Mouse (Mus musculus) neural tube, embryonic 13.5 days (tissue): Measurements from ENCODE around the gene Srebf1. TPM values are rescaled to one million over a fixed set of nuclear protein-coding genes. Genes with fewer than 3 reads are reported as not detected.
A peak's percentile ranks its signal among the peaks of the same experiment; 100 is the strongest.

Experiments used
- ATAC-seq: fragments of 200-750 bp; cut with Nextera tagmentation; 2 replicates; pipeline ENCODE4 v1.8.0; 2017; ENCODE audit warnings: low read depth, mild to moderate bottlenecking, moderate TSS enrichment, moderate library complexity
- H3K27ac ChIP-seq: fragments of 300-500 bp; sonication (generic); replicated peaks from 2 replicates; pipeline ENCODE4 v1.5.1; 2015; ENCODE audit warnings: moderate library complexity, mild to moderate bottlenecking, inconsistent platforms
- H3K27me3 ChIP-seq: fragments of 300-500 bp; sonication (generic); 2 replicates; pipeline ENCODE4 v1.6.1; 2015; ENCODE audit warnings: mild to moderate bottlenecking, inconsistent platforms
- H3K36me3 ChIP-seq: fragments of 300-500 bp; sonication (generic); 2 replicates; pipeline ENCODE4 v1.6.1; 2015; ENCODE audit warnings: mild to moderate bottlenecking, inconsistent platforms
- H3K4me1 ChIP-seq: fragments of 300-500 bp; sonication (generic); replicated peaks from 2 replicates; pipeline ENCODE4 v1.6.1; 2015; ENCODE audit warnings: inconsistent platforms
- H3K4me2 ChIP-seq: fragments of 300-500 bp; sonication (generic); 2 replicates; pipeline ENCODE4 v1.6.1; 2015; ENCODE audit warnings: inconsistent platforms, mild to moderate bottlenecking, moderate library complexity
- H3K4me3 ChIP-seq: fragments of 300-500 bp; sonication (generic); 2 replicates; pipeline ENCODE4 v1.5.1; 2015; ENCODE audit warnings: mild to moderate bottlenecking, inconsistent platforms
- H3K9ac ChIP-seq: fragments of 300-500 bp; sonication (generic); 2 replicates; pipeline ENCODE4 v1.6.1; 2015; ENCODE audit warnings: moderate library complexity, mild to moderate bottlenecking, inconsistent platforms
- H3K9me3 ChIP-seq: fragments of 300-500 bp; sonication (generic); 2 replicates; pipeline ENCODE4 v1.6.1; 2016; ENCODE audit warnings: inconsistent platforms
- WGBS: fragments of 180-500 bp; shearing (Covaris S2); methylation state at CpG from one replicate; pipeline ENCODE4 v1.1.7; 2015; 5-methylcytosine and 5-hydroxymethylcytosine counted together
- polyA plus RNA-seq: library from polyadenylated mRNA; unstranded; fragments of >200 nt; fragmentation: Nextera tagmentation; extraction: Ambion mirVana; gene quantifications from 2 replicates; pipeline ENCODE4 v1.2.1, GENCODE M21; 2015

Srebf1 gene
- polyA plus RNA-seq = 30.6 and 38.5 TPM in 2 replicates

- Histone ChIP-seq H3K4me1 (peaks cover 38% of the 10 kb centered on the region), H3K27ac (peak within 1 kb of the TSS; percentile 52), H3K4me2 (peak within 1 kb of the TSS; percentile 63), H3K36me3 (no peaks in the 10 kb centered on the region), H3K9ac (peak within 1 kb of the TSS; percentile 47; the same call in 1 of the 2 replicates), H3K9me3 (no peaks in the 10 kb centered on the region), H3K27me3 (no peaks in the 10 kb centered on the region), H3K4me3 (peak within 1 kb of the TSS; percentile 33)
- ATAC-seq = peak; percentile 49; the same call in 1 of the 2 replicates
- WGBS = 5% methylated on average over 46 of the region's 46 CpGs
These were observed at the start of gene Srebf1 for GRCm38 (mm10) chr11:60222469-60223236. TSS of gene Srebf1 (minus strand) at chr11:60222581.

DNA sequence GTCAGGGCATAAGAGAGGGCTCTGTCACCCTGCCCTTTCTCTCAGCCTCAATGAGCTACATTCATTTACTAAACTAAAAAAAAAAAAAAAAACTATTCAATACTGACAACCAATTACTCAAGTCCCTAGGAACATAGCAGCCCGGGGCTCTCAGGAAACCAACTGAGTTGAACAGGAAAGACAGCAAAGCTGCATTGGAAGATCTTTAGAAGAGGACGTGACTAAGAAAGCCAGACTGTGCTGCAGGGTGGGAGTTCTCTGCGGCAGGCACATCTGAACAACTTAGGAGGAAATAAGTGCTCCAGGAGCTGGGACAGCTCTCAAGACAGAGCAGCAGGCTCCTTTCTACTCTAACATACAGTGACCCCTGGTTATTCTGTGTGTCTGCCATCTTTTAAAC, 46.2 kb upstream of the Srebf1 start:
- H3K4me1 ChIP-seq = peaks cover 26% of the 10 kb centered on the region
- no peak for ATAC-seq
- H3K27me3 ChIP-seq = no peaks in the 10 kb centered on the region
- 44% methylated on average over 3 of the region's 3 CpGs for WGBS
- peaks cover 17% of the 10 kb centered on the region for H3K36me3 ChIP-seq
- H3K4me3 ChIP-seq = no peak overlapping the region
- H3K4me2 ChIP-seq = no peak overlapping the region
- H3K9ac ChIP-seq = no peak overlapping the region
- no peak overlapping the region for H3K27ac ChIP-seq
- H3K9me3 ChIP-seq = no peaks in the 10 kb centered on the region

DNA sequence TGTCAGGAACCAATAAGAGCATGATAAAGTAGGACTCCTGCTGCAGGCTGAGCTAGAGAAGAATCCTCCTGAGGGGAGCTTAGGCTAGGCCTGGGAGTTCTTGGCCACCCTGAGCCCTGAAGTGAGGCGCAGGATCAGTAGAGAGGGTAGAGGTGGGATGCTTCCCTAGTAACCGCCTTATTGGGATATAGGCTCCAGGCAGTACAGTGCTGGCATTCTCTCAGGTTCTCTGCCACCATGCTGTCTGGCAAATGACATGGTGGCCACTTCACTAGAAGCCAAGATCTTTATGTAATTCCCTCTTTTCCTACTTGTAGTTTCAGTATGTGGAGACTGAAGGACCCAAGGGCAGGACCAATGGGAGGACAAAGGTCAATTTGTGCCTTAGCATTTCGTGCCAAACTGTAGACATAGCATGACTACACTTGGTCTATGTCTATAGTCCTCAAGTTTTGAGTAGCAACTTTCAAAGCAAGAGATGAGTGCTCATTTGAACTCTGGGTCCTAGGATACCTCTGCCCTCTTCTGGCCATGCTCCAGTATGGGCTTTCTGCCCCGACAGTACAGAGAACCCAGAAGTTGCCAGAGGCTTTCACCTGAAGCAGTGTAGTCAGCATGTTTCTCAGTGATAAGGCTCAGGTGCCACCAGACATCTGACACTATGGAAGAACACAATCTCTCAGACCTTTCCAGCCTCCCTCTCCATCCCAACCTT, 43.0 kb upstream of the Srebf1 start:
- ATAC-seq = no peak
- peaks cover 29% of the 10 kb centered on the region for H3K4me1 ChIP-seq
- no peak overlapping the region; the same call in 1 of the 2 replicates for H3K27ac ChIP-seq
- no peak overlapping the region for H3K4me3 ChIP-seq
- no peaks in the 10 kb centered on the region for H3K27me3 ChIP-seq
- no peaks in the 10 kb centered on the region for H3K9me3 ChIP-seq
- WGBS = 89% methylated on average over 4 of the region's 4 CpGs
- peaks cover 27% of the 10 kb centered on the region for H3K36me3 ChIP-seq
- H3K4me2 ChIP-seq = no peak overlapping the region
- H3K9ac ChIP-seq = no peak overlapping the region

GRCm38 (mm10) chr11:60264651-60265050, 42.3 kb upstream of the Srebf1 start:
- Histone ChIP-seq H3K4me1 (peaks cover 29% of the 10 kb centered on the region), H3K27ac (peak overlapping the region; percentile 35)
- ATAC-seq = peak; percentile 65; the same call in 1 of the 2 replicates

DNA sequence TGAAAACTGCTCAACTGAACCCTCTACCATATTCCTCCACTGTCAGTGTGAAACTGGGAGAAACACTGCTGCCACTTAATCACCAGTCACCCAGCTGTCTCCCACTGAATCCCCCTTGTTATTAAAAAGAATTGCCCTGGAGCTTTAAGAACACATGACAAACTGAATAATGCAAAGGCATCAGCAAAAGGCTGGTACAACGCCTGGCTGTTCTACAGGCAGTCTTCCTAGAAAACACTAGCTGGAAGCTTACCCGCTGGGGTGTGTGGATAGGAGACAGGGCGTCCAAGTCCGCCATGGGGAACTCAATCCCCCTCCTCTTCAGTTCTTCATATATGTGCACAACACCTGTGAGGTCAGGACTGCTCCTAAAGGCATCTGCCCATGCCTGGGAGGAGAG, 40.0 kb upstream of the Srebf1 start:
- no peak overlapping the region for H3K4me3 ChIP-seq
- no peaks in the 10 kb centered on the region for H3K27me3 ChIP-seq
- H3K4me1 ChIP-seq = peaks cover 31% of the 10 kb centered on the region
- H3K27ac ChIP-seq = peak overlapping the region; percentile 43
- no peak overlapping the region for H3K9ac ChIP-seq
- H3K36me3 ChIP-seq = peaks cover 27% of the 10 kb centered on the region
- H3K4me2 ChIP-seq = no peak overlapping the region
- no peak for ATAC-seq
- H3K9me3 ChIP-seq = no peaks in the 10 kb centered on the region
- WGBS = 68% methylated on average over 4 of the region's 4 CpGs

More at GRCm38 (mm10) chr11:60264651-60265050, 42.3 kb upstream of the Srebf1 start:
- Histone ChIP-seq H3K9me3 (no peaks in the 10 kb centered on the region), H3K36me3 (peaks cover 19% of the 10 kb centered on the region), H3K9ac (no peak overlapping the region), H3K4me3 (no peak overlapping the region), H3K4me2 (no peak overlapping the region), H3K27me3 (no peaks in the 10 kb centered on the region)
- 78% methylated on average over 1 of the region's 1 CpGs for WGBS

- 91% methylated on average over 3 of the region's 3 CpGs for WGBS
- no peaks in the 10 kb centered on the region for H3K27me3 ChIP-seq
- H3K27ac ChIP-seq = no peak overlapping the region
- no peaks in the 10 kb centered on the region for H3K9me3 ChIP-seq
- no peak overlapping the region for H3K4me2 ChIP-seq
- no peak overlapping the region for H3K9ac ChIP-seq
- peaks cover 48% of the 10 kb centered on the region for H3K4me1 ChIP-seq
- ATAC-seq = no peak
- no peak overlapping the region for H3K4me3 ChIP-seq
- peaks cover 32% of the 10 kb centered on the region for H3K36me3 ChIP-seq
These were observed 38.4 kb upstream of the Srebf1 start for GRCm38 (mm10) chr11:60260743-60261142.

DNA sequence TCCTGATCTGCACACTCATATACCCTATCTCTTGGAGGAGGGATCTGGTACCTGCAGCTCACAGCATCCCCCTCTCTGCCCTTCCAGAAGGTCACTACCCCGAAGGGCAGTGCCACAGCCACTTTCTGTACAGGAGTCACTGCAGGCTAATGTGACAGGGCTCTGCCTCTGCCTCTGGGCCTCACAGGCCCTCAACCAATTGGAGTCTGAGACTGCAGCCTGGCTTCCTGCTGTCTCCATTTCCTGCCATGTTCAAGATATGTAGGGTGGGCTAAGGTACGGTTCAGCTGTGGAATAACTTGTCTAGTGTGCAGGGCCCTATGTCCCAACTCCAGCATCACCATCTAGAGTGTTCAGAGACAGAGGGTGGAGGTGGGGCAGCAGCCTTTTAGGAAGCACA, 35.3 kb upstream of the Srebf1 start:
- WGBS = 73% methylated on average over 2 of the region's 2 CpGs
- Histone ChIP-seq H3K9ac (no peak overlapping the region), H3K36me3 (peaks cover 47% of the 10 kb centered on the region), H3K4me3 (no peak overlapping the region), H3K9me3 (no peaks in the 10 kb centered on the region), H3K27me3 (no peaks in the 10 kb centered on the region), H3K4me2 (no peak overlapping the region), H3K27ac (no peak overlapping the region), H3K4me1 (peaks cover 36% of the 10 kb centered on the region)
- no peak for ATAC-seq

DNA sequence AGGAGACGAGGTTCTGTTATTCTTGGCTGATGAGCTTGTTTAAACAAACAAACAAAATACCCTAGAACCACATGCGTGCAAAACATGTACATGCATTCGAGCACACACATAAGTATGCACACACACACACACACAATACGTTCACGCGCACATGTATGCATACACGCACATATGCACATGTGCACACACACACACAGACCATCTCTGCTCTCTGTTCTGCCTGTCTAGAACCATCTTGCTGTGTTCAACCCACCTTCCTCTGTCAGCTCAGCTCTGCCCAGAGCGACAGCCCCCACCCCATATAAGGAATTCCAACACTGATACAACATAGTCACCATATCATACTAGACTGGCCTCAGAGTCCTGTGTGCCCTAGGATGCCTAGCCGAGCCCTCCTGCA, 34.3 kb upstream of the Srebf1 start:
- Histone ChIP-seq H3K4me1 (peaks cover 32% of the 10 kb centered on the region), H3K9me3 (no peaks in the 10 kb centered on the region), H3K4me2 (no peak overlapping the region), H3K36me3 (peaks cover 49% of the 10 kb centered on the region), H3K4me3 (no peak overlapping the region), H3K9ac (no peak overlapping the region), H3K27ac (0 out of 2 replicates have a peak overlapping the region, but pooled peaks have one; percentile 23), H3K27me3 (no peaks in the 10 kb centered on the region)
- ATAC-seq = no peak
- 80% methylated on average over 9 of the region's 9 CpGs for WGBS

- Histone ChIP-seq H3K4me3 (no peak overlapping the region), H3K4me1 (peaks cover 32% of the 10 kb centered on the region), H3K27me3 (no peaks in the 10 kb centered on the region), H3K36me3 (peaks cover 50% of the 10 kb centered on the region), H3K27ac (peak overlapping the region; percentile 54), H3K4me2 (no peak overlapping the region), H3K9me3 (no peaks in the 10 kb centered on the region), H3K9ac (no peak overlapping the region)
- WGBS = 41% methylated on average over 6 of the region's 6 CpGs
- no peak for ATAC-seq
These were observed 33.8 kb upstream of the Srebf1 start for GRCm38 (mm10) chr11:60256176-60256681.

DNA sequence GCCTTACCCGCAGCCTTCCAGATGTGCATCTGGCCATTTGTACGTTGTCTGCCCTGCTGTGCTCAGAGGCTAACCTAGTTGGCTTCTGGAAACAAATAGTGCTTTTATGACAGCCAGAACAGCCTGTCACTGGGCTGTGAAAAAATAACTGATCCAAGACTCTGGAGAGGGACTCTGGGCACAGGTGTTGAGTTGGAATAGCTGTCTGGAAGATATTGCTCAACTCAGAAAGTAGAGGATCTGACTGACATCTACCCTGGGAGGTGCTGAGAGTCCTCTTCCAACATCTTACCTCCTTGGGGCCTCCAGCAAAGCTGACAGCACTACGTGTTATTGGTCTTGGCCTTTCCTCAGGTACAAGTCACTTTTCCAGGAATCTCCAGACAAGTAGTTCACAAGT, 33.3 kb upstream of the Srebf1 start:
- no peak overlapping the region for H3K27ac ChIP-seq
- H3K9me3 ChIP-seq = no peaks in the 10 kb centered on the region
- peaks cover 46% of the 10 kb centered on the region for H3K36me3 ChIP-seq
- no peak overlapping the region for H3K4me2 ChIP-seq
- no peak overlapping the region for H3K4me3 ChIP-seq
- no peaks in the 10 kb centered on the region for H3K27me3 ChIP-seq
- WGBS = 68% methylated on average over 3 of the region's 3 CpGs
- no peak overlapping the region for H3K9ac ChIP-seq
- no peak for ATAC-seq
- H3K4me1 ChIP-seq = peaks cover 32% of the 10 kb centered on the region

DNA sequence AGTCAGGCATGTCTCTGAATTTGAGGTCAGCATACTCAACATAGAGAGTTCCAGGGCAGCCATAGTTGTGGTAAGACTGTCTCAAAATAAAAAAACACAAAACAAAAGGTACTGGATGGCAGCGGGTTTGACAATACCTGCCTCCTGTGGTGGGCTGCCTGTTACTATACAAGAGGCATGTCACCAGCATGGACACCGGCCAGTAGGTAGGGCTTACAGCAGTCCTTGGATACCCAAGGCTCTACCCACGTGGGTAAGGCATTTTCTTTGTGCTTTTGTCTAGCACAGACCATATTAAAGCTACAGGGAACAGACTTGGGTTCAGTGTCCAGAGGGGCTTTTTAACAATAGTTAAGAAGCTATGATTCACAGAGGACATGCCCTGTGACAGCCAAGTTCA, 32.8 kb upstream of the Srebf1 start:
- H3K9me3 ChIP-seq = no peaks in the 10 kb centered on the region
- peaks cover 32% of the 10 kb centered on the region for H3K4me1 ChIP-seq
- H3K36me3 ChIP-seq = peaks cover 50% of the 10 kb centered on the region
- 52% methylated on average over 3 of the region's 3 CpGs for WGBS
- no peak overlapping the region for H3K9ac ChIP-seq
- no peak for ATAC-seq
- no peak overlapping the region for H3K4me3 ChIP-seq
- H3K4me2 ChIP-seq = no peak overlapping the region
- no peaks in the 10 kb centered on the region for H3K27me3 ChIP-seq
- no peak overlapping the region for H3K27ac ChIP-seq

DNA sequence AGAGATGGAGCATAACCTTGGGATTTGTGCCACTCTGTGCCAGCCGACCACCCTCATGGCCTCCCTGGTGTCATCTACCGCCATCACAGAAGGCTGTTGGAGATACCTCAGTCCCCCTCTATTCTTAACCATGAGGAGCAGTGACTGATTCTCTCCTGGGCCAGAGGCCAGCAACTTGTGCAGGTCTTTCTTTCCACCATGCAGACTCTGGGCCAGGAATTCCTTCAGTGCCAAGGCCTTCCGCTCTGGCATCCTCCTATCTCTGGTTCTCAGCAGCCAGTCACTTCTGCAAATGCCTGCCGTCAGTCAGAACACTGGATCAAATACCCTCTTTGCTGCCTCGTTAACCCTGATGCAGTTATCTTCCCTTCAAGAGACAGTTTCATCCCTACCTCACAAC, 31.9 kb upstream of the Srebf1 start:
- Histone ChIP-seq H3K9ac (no peak overlapping the region), H3K27ac (no peak overlapping the region; the same call in 1 of the 2 replicates), H3K4me1 (peaks cover 32% of the 10 kb centered on the region), H3K36me3 (peaks cover 53% of the 10 kb centered on the region), H3K4me2 (no peak overlapping the region), H3K27me3 (no peaks in the 10 kb centered on the region), H3K4me3 (no peak overlapping the region), H3K9me3 (no peaks in the 10 kb centered on the region)
- no peak for ATAC-seq
- WGBS = 81% methylated on average over 5 of the region's 5 CpGs
